Mouse (Mus musculus) kidney, postnatal 0 days (tissue): ENCODE measurements around the gene Zbtb41. TPM values are rescaled to one million over a fixed set of nuclear protein-coding genes. Genes with fewer than 3 reads are reported as not detected.
"Not testable (repeated sequence)": the region's sequence is repeated elsewhere in the genome, so short reads cannot be mapped to it uniquely, and the experiment has no call there.

Experiments used
- ATAC-seq: fragments of 200-750 bp; cut with Nextera tagmentation; replicated peaks from 2 replicates; pipeline ENCODE4 v1.8.0; 2017; ENCODE audit warnings: low read depth, moderate number of reproducible peaks, moderate TSS enrichment, moderate library complexity; ENCODE audit not compliant: low FRiP score
- DNase-seq: peaks from one replicate; pipeline ENCODE4 v3.0.0-alpha.2; 2016; ENCODE audit warnings: low spot score
- H3K27ac ChIP-seq: fragments of 300-500 bp; sonication (generic); 2 replicates; pipeline ENCODE4 v1.5.1; 2014; ENCODE audit warnings: mild to moderate bottlenecking
- H3K27me3 ChIP-seq: fragments of 300-500 bp; sonication (generic); 2 replicates; pipeline ENCODE4 v1.6.1; 2014; ENCODE audit warnings: low read length, mixed read lengths; ENCODE audit not compliant: insufficient read depth
- H3K36me3 ChIP-seq: fragments of 300-500 bp; sonication (generic); 2 replicates; pipeline ENCODE4 v1.6.1; 2014; ENCODE audit warnings: low read length, mixed read lengths; ENCODE audit not compliant: insufficient read depth
- H3K4me1 ChIP-seq: fragments of 300-500 bp; sonication (generic); replicated peaks from 2 replicates; pipeline ENCODE4 v1.6.1; 2014; ENCODE audit warnings: antibody characterized with exemption, low read length, mixed read lengths; ENCODE audit not compliant: insufficient read depth
- H3K4me2 ChIP-seq: fragments of 300-500 bp; sonication (generic); 2 replicates; pipeline ENCODE4 v1.6.1; 2014; ENCODE audit warnings: mild to moderate bottlenecking, low read length, moderate library complexity, mixed read lengths
- H3K4me3 ChIP-seq: fragments of 300-500 bp; sonication (generic); replicated peaks from 2 replicates; pipeline ENCODE4 v1.5.1; 2014; ENCODE audit warnings: low read depth, low read length
- H3K9ac ChIP-seq: fragments of 300-500 bp; sonication (generic); 2 replicates; pipeline ENCODE4 v1.6.1; 2014; ENCODE audit warnings: low read depth, low read length
- H3K9me3 ChIP-seq: fragments of 300-500 bp; sonication (generic); replicated peaks from 2 replicates; pipeline ENCODE4 v1.6.1; 2016; ENCODE audit warnings: low read length, inconsistent platforms, mixed read lengths
- CTCF ChIP-seq: IDR thresholded peaks from 2 replicates; pipeline ENCODE4 v1.5.1; 2016; ENCODE audit warnings: antibody characterized with exemption, low read depth, mild to moderate bottlenecking, moderate library complexity
- WGBS: fragments of 180-500 bp; shearing (Covaris S2); extraction: QIAGEN DNeasy Blood & Tissue Kit; methylation state at CpG from one replicate; pipeline ENCODE4 v1.1.7; 2014; 5-methylcytosine and 5-hydroxymethylcytosine counted together
- polyA plus RNA-seq: library from polyadenylated mRNA; unstranded; fragments of >200 nt; fragmentation: Nextera tagmentation; extraction: Ambion mirVana; gene quantifications from 2 replicates; pipeline ENCODE4 v1.2.1, GENCODE M21; 2015

Gene Zbtb41
- polyA plus RNA-seq, 1 experiment from 2014 or later = 6.9 TPM

DNA sequence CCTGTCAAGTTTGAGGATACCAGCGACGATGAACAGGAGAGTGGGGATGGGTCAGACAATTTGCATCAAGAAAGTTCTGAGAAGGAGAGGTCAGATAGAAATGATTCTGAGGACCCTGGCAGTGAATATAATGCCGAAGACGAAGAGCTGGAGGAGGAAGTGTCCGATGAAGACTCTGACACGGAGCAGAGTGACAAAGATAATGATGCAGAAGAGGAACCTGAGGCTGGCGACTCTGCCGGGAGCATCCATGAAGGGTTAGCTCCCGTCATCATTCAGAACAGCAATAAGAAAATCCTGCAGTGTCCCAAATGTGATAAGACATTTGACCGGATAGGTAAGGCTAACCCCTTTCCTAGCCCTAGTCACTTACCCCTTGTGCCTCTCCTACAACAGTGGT lies 1.8 kb downstream of the Zbtb41 start:
- Histone ChIP-seq H3K4me1 (peaks cover 4% of the 10 kb centered on the region; the same call in 1 of the 2 replicates), H3K27me3 (no peaks in the 10 kb centered on the region), H3K4me2 (peak overlapping the region; percentile 80), H3K9ac (peak overlapping the region; percentile 9; the same call in 1 of the 2 replicates), H3K27ac (no peak overlapping the region), H3K9me3 (no peaks in the 10 kb centered on the region), H3K4me3 (peak overlapping the region; percentile 78), H3K36me3 (0 out of 2 replicates have a peak, but pooled peaks cover 1% of the 10 kb centered on the region)
- no peak for DNase-seq
- no peak for TF ChIP-seq CTCF
- WGBS = 47% methylated on average over 10 of the region's 10 CpGs
- no peak for ATAC-seq

DNA sequence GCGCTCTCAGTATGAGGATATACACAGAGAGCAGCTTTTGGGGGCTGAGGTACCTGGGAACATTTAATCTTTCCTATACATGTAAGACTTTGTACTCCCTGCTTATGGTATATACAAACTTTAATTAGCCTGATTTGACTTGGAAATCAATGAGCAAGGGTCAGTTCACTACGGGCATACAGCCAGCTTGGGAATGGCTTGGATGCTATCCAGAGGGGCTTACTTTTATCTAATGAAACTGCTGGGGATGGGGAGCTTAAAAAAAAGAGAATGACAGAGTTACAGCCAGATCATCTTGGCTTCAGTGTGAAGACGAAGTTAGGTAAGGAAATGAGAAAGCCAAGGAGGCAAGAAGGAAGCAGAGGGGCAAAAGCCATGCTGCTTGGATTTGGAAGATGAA lies 2.9 kb downstream of the Zbtb41 start:
- peak overlapping the region; percentile 28 for H3K4me2 ChIP-seq
- ATAC-seq (no peak), DNase-seq (no peak)
- H3K27me3 ChIP-seq = no peaks in the 10 kb centered on the region
- H3K9ac ChIP-seq = no peak overlapping the region
- WGBS = 28% methylated on average over 3 of the region's 3 CpGs
- H3K4me3 ChIP-seq = 0 out of 2 replicates have a peak overlapping the region, but pooled peaks have one; percentile 3
- no peaks in the 10 kb centered on the region for H3K9me3 ChIP-seq
- peaks cover 4% of the 10 kb centered on the region; the same call in 1 of the 2 replicates for H3K4me1 ChIP-seq
- no peak overlapping the region for H3K27ac ChIP-seq
- 0 out of 2 replicates have a peak, but pooled peaks cover 5% of the 10 kb centered on the region for H3K36me3 ChIP-seq
- no peak for TF ChIP-seq CTCF

DNA sequence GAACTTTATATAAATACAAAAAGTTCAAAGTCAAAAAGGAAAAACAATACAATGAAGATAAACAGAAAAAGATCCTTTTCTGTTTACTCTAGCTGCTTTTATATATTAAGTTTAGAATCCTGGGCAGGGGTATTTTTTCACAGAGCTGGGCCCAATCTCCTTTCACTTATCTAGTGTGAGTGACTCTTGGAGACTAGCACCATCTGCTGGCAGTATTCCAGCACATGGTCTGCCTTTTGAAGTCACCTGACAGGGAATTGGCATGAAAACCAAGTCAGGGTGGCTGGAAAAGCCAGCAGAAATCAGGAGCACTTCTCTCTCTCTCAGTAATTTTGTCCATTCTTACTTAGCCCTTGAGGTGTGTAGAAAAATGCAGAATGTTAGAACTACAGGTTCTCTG lies 16.3 kb downstream of the Zbtb41 start:
- no peaks in the 10 kb centered on the region for H3K27me3 ChIP-seq
- peaks cover 38% of the 10 kb centered on the region for H3K36me3 ChIP-seq
- no peak overlapping the region for H3K27ac ChIP-seq
- DNase-seq (peak; percentile 38), ATAC-seq (no peak; the same call in 1 of the 2 replicates)
- no peak overlapping the region for H3K9ac ChIP-seq
- no peak overlapping the region for H3K4me2 ChIP-seq
- H3K4me1 ChIP-seq = no peaks in the 10 kb centered on the region
- peak; percentile 62 for TF ChIP-seq CTCF
- H3K9me3 ChIP-seq = no peaks in the 10 kb centered on the region
- no peak overlapping the region for H3K4me3 ChIP-seq

DNA sequence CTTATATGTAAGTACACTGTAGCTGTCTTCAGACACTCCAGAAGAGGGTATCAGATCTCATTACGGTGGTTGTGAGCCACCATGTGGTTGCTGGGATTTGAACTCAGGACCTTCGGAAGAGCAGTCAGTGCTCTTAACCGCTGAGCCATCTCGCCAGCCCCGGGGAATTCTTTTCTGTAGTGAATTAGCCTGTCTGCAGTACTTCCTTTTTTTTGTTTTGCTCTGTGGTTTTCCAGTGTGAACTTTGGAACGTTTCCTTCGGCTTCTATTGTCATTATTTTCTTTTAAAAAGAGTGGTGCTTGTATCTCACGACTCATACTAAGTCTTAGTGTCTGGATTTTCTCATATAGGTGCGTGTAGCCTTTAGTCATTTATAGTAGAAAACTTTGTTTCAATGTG lies 21.0 kb downstream of the Zbtb41 start:
- peaks cover 24% of the 10 kb centered on the region for H3K36me3 ChIP-seq
- not testable (repeated sequence) for H3K4me1 ChIP-seq, H3K4me3 ChIP-seq, H3K4me2 ChIP-seq, H3K9me3 ChIP-seq, DNase-seq, H3K27me3 ChIP-seq, H3K27ac ChIP-seq, H3K9ac ChIP-seq, ATAC-seq
- 82% methylated on average over 9 of the region's 9 CpGs for WGBS

DNA sequence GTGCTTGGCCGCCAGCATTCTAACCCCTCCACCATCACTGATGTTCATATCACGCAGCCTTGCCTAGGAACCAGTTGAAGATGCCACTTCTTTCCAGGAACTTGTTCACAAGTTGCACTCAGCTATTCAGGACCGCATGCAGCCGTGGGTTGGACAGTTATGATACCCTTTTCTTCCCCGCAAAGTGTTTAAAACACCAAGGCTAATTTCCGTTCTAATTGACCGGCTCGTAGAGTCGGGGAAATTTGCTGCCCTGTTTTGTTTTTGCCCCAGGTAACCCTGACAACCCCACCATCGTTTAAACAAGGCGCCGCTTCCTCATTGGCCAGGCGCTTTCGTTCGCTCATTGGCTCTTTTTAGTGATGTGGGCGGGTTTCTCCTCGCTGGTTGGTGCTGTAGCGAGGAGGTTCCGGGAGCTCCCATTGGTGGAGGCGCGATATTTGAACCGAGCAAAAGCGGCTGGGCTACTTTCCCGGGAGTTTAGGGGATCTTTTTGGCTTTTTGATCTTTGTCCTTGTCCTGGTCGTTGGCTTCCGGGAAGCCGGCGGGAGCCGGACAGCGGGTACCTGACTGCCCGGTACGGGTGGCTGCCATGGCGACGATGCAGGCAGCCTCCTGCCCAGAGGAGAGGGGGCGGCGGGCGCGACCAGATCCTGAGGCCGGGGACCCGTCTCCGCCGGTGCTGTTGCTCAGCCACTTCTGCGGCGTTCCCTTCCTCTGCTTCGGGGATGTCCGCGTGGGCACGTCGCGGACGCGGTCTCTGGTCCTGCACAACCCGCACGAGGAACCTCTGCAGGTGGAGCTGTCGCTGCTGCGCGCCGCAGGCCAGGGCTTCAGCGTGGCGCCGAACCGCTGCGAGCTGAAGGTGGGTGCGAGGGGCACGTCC lies 32.5 kb downstream of the Zbtb41 start, which contains the start of gene Aspm:
Gene Aspm, plus strand, starts transcription at position 433 of the 886 bp plus-strand sequence.
- 1% methylated on average over 65 of the region's 65 CpGs for WGBS
- no peak for TF ChIP-seq CTCF
- peak; percentile 99 for ATAC-seq

DNA sequence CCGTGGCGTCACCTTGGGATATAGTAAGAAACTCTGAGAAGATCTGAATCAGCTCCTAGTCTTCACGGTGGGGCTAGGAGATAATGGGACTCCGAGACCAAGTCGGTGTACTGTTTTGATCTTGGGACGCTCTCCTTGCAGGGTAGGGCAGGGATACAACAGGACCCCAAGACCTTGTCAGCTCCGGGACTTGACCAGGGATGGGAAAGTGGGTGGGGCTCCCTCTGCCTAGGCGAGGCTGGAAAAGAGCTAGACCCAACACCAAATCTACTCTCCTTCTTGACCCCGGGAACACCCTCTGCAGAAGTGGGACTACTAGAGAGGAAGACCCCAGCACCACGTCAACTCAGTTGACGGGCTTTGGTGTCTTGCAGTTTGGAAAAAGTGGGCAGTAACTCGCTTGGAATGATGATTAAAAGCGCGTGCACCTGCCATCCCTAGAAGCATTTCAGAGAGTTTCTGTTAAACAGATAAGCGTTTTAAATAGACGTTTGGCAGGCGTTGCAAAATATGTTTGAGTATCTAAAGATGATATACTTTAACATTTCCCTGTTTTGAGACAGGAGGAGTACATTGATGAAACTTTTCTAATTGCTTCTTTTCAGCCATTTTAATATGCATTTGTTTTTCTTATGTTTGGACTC lies 33.3 kb downstream of the Zbtb41 start:
- no peak for TF ChIP-seq CTCF
- peak overlapping the region; percentile 55 for H3K9ac ChIP-seq
- no peak overlapping the region for H3K27ac ChIP-seq
- no peaks in the 10 kb centered on the region for H3K4me1 ChIP-seq
- DNase-seq (peak; percentile 28), ATAC-seq (no peak; the same call in 1 of the 2 replicates)
- peak overlapping the region; percentile 92 for H3K4me2 ChIP-seq
- 2% methylated on average over 17 of the region's 17 CpGs for WGBS
- no peaks in the 10 kb centered on the region for H3K9me3 ChIP-seq
- 0 out of 2 replicates have a peak, but pooled peaks cover 8% of the 10 kb centered on the region for H3K36me3 ChIP-seq
- no peaks in the 10 kb centered on the region for H3K27me3 ChIP-seq
- H3K4me3 ChIP-seq = peak overlapping the region; percentile 70

More for the DNA sequence above, 32.5 kb downstream of the Zbtb41 start, which contains the start of gene Aspm:
- Histone ChIP-seq H3K9ac (peak within 1 kb of the TSS; percentile 55), H3K9me3 (no peaks in the 10 kb centered on the region), H3K4me2 (peak within 1 kb of the TSS; percentile 92), H3K36me3 (0 out of 2 replicates have a peak, but pooled peaks cover 8% of the 10 kb centered on the region), H3K27ac (no peak within 1 kb of the TSS), H3K27me3 (no peaks in the 10 kb centered on the region), H3K4me3 (peak within 1 kb of the TSS; percentile 70), H3K4me1 (no peaks in the 10 kb centered on the region)
- DNase-seq = peak; percentile 97
